Mouse (Mus musculus): ENCODE results near the gene Rnf126. TPM values are rescaled to one million over a fixed set of nuclear protein-coding genes. Genes with fewer than 3 reads are reported as not detected.

Gene Rnf126
- total RNA-seq, 2 experiments from 2014 or later, result 90.9 to 96.0 TPM

GRCm38 (mm10) chr10:79713163-79713562 lies 53.6 kb downstream of the Rnf126 start:
- DNase-seq (ENCODE audit: low spot score in 2 of 2), result no peak

DNA sequence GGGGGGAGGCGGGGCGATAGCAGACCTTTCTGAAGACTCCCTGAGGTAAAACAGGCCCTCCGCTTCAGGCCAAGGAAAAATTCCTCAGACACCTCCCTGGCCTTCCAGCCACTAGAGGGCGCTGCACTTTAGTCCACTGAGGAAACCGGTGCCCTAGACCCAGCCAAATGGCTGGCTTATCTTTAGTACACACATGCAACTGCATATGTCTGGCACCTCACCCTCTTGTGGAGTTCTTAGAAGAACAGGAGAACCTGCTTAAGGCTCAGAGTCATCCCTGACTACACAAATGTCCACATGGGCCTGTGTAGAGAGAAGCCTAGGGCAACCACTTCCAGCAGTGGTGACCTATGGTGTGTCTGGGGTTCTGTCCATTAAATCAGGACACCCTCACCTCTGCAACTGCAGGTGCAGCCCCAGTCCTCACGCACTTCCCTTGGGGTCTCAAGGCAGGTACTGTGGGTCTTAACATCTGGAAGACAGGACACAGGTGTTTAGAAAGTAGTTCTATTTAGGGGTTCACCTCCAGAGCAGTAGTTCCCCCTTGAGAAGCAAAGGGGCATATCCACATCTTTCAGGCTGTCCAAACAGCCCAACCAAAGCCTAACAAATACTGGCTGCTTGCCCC lies 54.1 kb downstream of the Rnf126 start:
- intact Hi-C loops (cut with DNase I), result no loop called here
- DNase-seq (ENCODE audit: low spot score in 2 of 2), result peak; percentile 73 to 84

More at GRCm38 (mm10) chr10:79713163-79713562, 53.6 kb downstream of the Rnf126 start:
- intact Hi-C loops (cut with DNase I), result no loop called here

- DNase-seq (ENCODE audit: low spot score in 2 of 2), result no peak
- intact Hi-C loops (cut with DNase I), result no loop called here
These were observed 54.7 kb downstream of the Rnf126 start for GRCm38 (mm10) chr10:79712029-79712428.

- no peak for DNase-seq (ENCODE audit: low spot score in 2 of 2)
- intact Hi-C loops (cut with DNase I), result no loop called here
These were observed 57.4 kb downstream of the Rnf126 start for GRCm38 (mm10) chr10:79709307-79709706.

GRCm38 (mm10) chr10:79708668-79709067 lies 58.1 kb downstream of the Rnf126 start:
- intact Hi-C loops (cut with DNase I), result no loop called here
- DNase-seq (ENCODE audit: low spot score in 2 of 2), result no peak

Other genes starting within 250 kb of the Rnf126 start
- 1 to 10 TPM; 2.3 to 4.3 TPM for gene Plpp2, start 233.2 kb downstream of the Rnf126 start, total RNA-seq (2021)
- 10 to 100 TPM; 48.2 to 48.4 TPM for gene Mier2, start 211.8 kb downstream of the Rnf126 start, total RNA-seq (2021)
- not detected for gene Theg, start 179.6 kb downstream of the Rnf126 start, total RNA-seq (2021)
- gene C2cd4c, start 152.9 kb downstream of the Rnf126 start, total RNA-seq (2021), result 10 to 100 TPM; 15.2 to 18.6 TPM
- 10 to 100 TPM; 42.2 to 44.4 TPM for gene Shc2, start 129.0 kb downstream of the Rnf126 start, total RNA-seq (2021)
- under 1 TPM; 0.34 to 0.57 TPM for gene Odf3l2, start 121.2 kb downstream of the Rnf126 start, total RNA-seq (2021)
- gene Madcam1, start 102.4 kb downstream of the Rnf126 start, total RNA-seq (2021), result not detected
- 10 to 100 TPM; 82.0 to 82.8 TPM for gene Tpgs1, start 97.6 kb downstream of the Rnf126 start, total RNA-seq (2021)
- 10 to 100 TPM; 75.9 to 78.0 TPM for gene Cdc34, start 84.8 kb downstream of the Rnf126 start, total RNA-seq (2021)
- gene Gzmm, start 77.9 kb downstream of the Rnf126 start, total RNA-seq (2021), result 1 to 10 TPM; 1.5 to 2.4 TPM
- gene Bsg, start 62.5 kb downstream of the Rnf126 start, total RNA-seq (2021), result 100 to 1,000 TPM; 650 to 673 TPM
- gene Hcn2, start 50.3 kb downstream of the Rnf126 start, total RNA-seq (2021), result 100 to 1,000 TPM; 111 to 123 TPM
- gene Polrmt, start 20.4 kb downstream of the Rnf126 start, total RNA-seq (2021), result 10 to 100 TPM; 42.1 to 45.7 TPM
- gene Fgf22, start 11.9 kb downstream of the Rnf126 start, total RNA-seq (2021), result 1 to 10 TPM; 2.8 to 4.0 TPM
- gene Fstl3, start 10.3 kb upstream of the Rnf126 start, total RNA-seq (2021), result 1 to 10 TPM; 2.2 to 2.4 TPM
- 1 to 10 TPM in 1 of 2 experiments, under 1 TPM in 1; 0.62 to 1.1 TPM for gene Prss57, start 24.0 kb upstream of the Rnf126 start, total RNA-seq (2021)
- gene Palm, start 26.6 kb upstream of the Rnf126 start, total RNA-seq (2021), result 100 to 1,000 TPM; 318 to 348 TPM
- gene Misp, start 54.0 kb upstream of the Rnf126 start, total RNA-seq (2021), result 1 to 10 TPM in 1 of 2 experiments, under 1 TPM in 1; 0.62 to 1.7 TPM
- gene Ptbp1, start 87.5 kb upstream of the Rnf126 start, total RNA-seq (2021), result 10 to 100 TPM; 48.5 to 52.3 TPM
- 1 to 10 TPM; 1.4 to 2.4 TPM for gene Prtn3, start 107.5 kb upstream of the Rnf126 start, total RNA-seq (2021)
- 10 to 100 TPM; 51.1 to 53.3 TPM for gene Plppr3, start 107.7 kb upstream of the Rnf126 start, total RNA-seq (2021)
- gene Elane, start 119.3 kb upstream of the Rnf126 start, total RNA-seq (2021), result not detected
- not detected for gene Cfd, start 123.9 kb upstream of the Rnf126 start, total RNA-seq (2021)
- 10 to 100 TPM; 57.5 to 59.8 TPM for gene Med16, start 142.0 kb upstream of the Rnf126 start, total RNA-seq (2021)
- not detected for gene Gm26602, start 143.9 kb upstream of the Rnf126 start, total RNA-seq (2021)
- 1 to 10 TPM; 7.1 to 7.8 TPM for gene Kiss1r, start 150.0 kb upstream of the Rnf126 start, total RNA-seq (2021)
- 100 to 1,000 TPM; 366 to 394 TPM for gene R3hdm4, start 154.3 kb upstream of the Rnf126 start, total RNA-seq (2021)
- 1 to 10 TPM; 5.4 to 8.6 TPM for gene Arid3a, start 160.1 kb upstream of the Rnf126 start, total RNA-seq (2021)
- 10 to 100 TPM; 41.1 to 49.9 TPM for gene Wdr18, start 193.2 kb upstream of the Rnf126 start, total RNA-seq (2021)
- under 1 TPM; 0.14 to 0.23 TPM for gene Grin3b, start 203.8 kb upstream of the Rnf126 start, total RNA-seq (2021)
- 100 to 1,000 TPM; 123 to 124 TPM for gene Tmem259, start 217.4 kb upstream of the Rnf126 start, total RNA-seq (2021)
- gene Cnn2, start 221.6 kb upstream of the Rnf126 start, total RNA-seq (2021), result 1 to 10 TPM; 6.0 to 8.2 TPM
- gene Abca7, start 229.5 kb upstream of the Rnf126 start, total RNA-seq (2021), result 10 to 100 TPM; 10.9 to 12.3 TPM
- gene Arhgap45, start 249.7 kb upstream of the Rnf126 start, total RNA-seq (2021), result 1 to 10 TPM; 3.6 to 4.0 TPM